Mouse (Mus musculus): ENCODE results near the gene Cdc34.
"Not testable (repeated sequence)": the region's sequence is repeated elsewhere in the genome, so short reads cannot be mapped to it uniquely, and the experiment has no call there.

The Cdc34 gene

GRCm38 (mm10) chr10:79695231-79696128 lies 13.5 kb downstream of the Cdc34 start:
- DNase-seq (ENCODE audit: low spot score in 2 of 2) = peak; percentile 81 to 92

DNA sequence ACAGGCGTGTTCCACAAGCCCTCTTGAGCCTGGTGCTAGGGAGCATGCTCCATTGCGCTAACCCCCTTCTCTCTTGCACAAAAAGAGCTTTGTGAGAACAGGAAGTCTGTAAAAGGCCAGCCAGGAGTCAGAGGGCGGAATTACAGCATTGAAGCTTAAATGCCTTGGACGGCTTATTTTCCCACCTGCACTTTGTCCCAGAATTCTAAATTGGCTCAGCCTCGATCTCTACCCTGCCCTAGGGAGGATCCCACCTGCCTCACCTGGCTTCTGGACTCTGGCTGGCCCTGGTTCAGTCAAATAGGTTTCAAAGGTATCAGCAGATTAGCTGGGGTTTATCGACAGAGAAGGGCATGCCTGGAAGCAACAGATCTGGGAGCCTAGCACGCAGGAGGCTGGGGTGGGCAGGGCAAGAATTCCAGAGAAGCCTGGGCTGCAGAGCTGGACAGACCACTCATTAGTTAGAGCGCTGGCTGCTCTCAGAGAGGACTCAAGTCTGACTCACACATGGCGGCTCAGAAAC lies 14.2 kb downstream of the Cdc34 start:
- peak in 1 of 2 experiments; percentile 63 for DNase-seq (ENCODE audit: low spot score in 2 of 2)

GRCm38 (mm10) chr10:79697916-79698315 lies 15.9 kb downstream of the Cdc34 start:
- no peak for DNase-seq (ENCODE audit: low spot score in 2 of 2)

DNA sequence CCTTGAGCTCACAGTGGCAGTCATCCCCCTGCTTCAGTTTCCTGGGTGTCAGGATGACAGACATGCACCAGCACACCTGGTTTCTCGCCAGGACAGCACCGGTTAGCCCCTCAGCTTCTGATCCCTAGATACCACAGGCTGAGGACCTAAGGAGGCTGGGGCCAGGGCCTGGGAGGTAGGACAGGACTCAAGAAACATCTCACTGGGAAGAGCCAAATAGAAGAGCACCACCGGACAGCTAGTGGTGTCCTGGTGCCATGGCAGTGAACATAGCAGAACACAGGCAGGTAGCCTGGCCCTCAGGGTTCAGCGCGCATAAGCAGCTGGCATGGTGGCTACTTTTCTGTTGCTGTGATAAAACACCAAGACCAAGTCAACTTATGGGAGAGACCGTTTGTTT lies 16.5 kb downstream of the Cdc34 start:
- no peak for DNase-seq (ENCODE audit: low spot score in 2 of 2)

- no peak for DNase-seq (ENCODE audit: low spot score in 2 of 2)
These were observed 18.7 kb downstream of the Cdc34 start for GRCm38 (mm10) chr10:79700676-79701075.

DNA sequence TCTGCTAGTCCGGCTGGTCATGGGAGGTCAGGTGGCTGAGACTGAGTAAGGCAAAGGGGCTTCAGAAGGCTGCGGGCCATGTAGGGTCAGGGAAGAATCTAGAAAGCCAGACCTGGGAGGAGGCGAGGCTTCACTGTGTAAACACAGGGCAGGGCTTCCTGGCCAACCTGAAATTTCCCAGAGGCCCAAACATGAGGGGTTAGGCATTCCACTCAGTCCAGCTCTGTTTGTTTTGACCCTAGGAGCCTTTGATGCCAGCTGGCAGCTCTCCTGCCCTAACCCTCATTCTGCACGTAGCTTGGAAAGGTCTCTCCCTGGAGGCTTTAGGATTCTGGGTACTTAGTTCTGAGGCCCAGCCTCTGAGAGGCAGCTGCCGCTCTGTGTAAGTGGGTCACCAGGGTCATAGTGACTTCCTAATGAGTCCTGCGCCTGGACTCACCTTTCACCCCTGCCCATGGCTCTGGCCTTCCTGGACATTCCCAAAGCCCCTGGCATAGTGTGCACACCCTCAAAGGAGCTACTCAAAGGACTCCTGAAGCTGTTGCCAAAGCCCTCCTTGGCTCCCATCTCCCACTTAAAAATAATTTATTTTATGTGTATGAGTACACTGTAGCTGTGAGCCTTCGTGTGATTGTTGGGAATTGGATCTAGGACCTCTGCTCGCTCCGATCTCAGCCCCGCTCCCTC lies 19.6 kb downstream of the Cdc34 start:
- DNase-seq (ENCODE audit: low spot score in 2 of 2) = no peak

- not testable (repeated sequence) for DNase-seq (ENCODE audit: low spot score in 2 of 2)
These were observed 21.0 kb downstream of the Cdc34 start for GRCm38 (mm10) chr10:79702970-79703369.

- no peak for DNase-seq (ENCODE audit: low spot score in 2 of 2)
These were observed 21.5 kb downstream of the Cdc34 start for GRCm38 (mm10) chr10:79703541-79703940.

DNA sequence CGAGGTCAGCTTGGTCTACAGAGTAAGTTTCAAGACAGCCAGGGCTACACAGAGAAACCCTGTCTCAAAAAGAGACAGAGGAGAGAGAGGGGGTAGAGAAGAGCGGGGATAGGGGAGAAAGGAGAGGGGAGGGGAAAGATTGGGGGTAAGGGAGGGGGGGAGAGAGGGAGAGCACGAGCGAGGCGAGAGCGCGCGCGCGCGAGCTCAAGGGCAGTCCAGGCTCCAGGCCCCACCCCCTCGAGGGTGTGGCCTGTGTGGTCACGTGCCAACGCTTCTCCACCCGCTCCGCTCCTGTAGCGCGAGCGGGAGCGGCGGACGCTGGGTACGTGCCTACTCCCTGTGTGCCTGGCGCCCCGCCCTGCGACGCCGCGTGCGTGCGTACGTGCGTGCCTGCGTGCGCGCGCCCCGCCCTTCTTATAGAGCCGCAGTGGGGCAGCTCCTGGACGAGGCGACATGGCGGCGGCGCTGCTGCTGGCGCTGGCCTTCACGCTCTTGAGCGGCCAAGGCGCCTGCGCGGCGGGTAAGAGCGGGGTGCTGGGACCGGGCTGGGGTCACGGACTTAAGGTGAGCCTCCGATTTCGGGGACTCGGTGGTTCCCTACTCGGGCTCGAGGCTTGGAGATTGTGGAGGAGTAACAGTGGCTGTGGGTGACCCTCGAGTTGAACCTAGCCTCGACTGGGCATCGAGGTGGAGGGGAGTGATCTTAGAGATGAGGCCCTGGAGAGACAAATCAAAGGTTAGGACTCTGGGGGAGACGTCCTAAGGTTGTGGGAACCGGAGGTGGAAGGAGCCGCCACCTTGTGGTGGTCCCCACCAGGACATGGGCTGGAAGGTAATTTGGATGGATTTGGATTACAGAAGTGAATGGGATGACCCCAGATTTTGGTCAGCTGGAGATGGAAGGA lies 22.3 kb downstream of the Cdc34 start, which contains the start of gene Bsg:
Bsg (plus strand) TSS at position 427 of the 905 bp plus-strand sequence.
- peak; percentile 98 for DNase-seq (ENCODE audit: low spot score in 2 of 2)

GRCm38 (mm10) chr10:79704970-79705360 lies 23.0 kb downstream of the Cdc34 start:
- DNase-seq (ENCODE audit: low spot score in 2 of 2) = peak in 1 of 2 experiments; percentile 73

GRCm38 (mm10) chr10:79705951-79706350 lies 24.0 kb downstream of the Cdc34 start:
- peak; percentile 81 to 85 for DNase-seq (ENCODE audit: low spot score in 2 of 2)

- DNase-seq (ENCODE audit: low spot score in 2 of 2) = peak in 1 of 2 experiments; percentile 66
These were observed 24.6 kb downstream of the Cdc34 start for GRCm38 (mm10) chr10:79706406-79707094.

DNA sequence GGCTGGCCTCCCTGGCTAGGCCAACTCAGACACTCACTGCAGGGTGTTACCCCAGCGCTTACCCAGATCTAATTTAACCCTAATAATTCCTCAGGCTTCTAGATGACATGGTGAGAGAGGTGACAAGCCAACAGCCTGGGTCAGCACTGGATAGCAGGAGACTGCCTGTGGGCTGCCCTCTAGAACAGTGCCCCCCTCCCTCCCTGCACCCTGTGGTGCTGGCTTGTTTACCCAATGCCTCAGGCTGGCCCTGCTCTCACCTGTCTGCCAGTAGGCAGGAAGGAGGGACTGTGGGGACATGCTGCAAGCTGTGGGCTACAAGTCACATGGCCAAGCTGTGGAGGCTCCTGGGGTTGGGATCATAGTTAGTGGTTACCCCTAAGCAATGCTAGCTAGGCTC lies 25.2 kb downstream of the Cdc34 start:
- no peak for DNase-seq (ENCODE audit: low spot score in 2 of 2)

DNA sequence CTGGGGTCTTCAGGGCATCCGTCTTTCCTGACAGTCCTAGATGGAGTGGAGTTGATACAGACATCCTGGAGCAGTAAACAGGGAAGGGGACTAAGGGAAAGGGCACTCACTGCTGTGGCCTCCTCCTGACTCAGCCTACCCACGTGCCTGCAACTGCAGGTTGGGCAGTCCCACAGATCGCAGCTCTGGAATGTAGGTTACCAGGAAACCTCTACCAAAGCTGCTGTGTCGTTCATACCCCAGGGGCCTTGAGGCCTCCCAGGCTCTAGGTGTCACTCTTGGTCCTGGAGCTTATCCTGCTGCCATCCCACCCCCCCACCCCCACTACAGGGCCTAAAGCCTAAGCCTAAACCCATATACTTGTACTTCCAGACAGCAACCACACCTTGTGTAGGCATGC lies 25.8 kb downstream of the Cdc34 start:
- no peak for DNase-seq (ENCODE audit: low spot score in 2 of 2)

GRCm38 (mm10) chr10:79708668-79709067 lies 26.7 kb downstream of the Cdc34 start:
- no peak for DNase-seq (ENCODE audit: low spot score in 2 of 2)

GRCm38 (mm10) chr10:79709307-79709706 lies 27.3 kb downstream of the Cdc34 start:
- no peak for DNase-seq (ENCODE audit: low spot score in 2 of 2)

GRCm38 (mm10) chr10:79712029-79712428 lies 30.0 kb downstream of the Cdc34 start:
- peak in 1 of 2 experiments; percentile 71 for DNase-seq (ENCODE audit: low spot score in 2 of 2)

DNA sequence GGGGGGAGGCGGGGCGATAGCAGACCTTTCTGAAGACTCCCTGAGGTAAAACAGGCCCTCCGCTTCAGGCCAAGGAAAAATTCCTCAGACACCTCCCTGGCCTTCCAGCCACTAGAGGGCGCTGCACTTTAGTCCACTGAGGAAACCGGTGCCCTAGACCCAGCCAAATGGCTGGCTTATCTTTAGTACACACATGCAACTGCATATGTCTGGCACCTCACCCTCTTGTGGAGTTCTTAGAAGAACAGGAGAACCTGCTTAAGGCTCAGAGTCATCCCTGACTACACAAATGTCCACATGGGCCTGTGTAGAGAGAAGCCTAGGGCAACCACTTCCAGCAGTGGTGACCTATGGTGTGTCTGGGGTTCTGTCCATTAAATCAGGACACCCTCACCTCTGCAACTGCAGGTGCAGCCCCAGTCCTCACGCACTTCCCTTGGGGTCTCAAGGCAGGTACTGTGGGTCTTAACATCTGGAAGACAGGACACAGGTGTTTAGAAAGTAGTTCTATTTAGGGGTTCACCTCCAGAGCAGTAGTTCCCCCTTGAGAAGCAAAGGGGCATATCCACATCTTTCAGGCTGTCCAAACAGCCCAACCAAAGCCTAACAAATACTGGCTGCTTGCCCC lies 30.6 kb downstream of the Cdc34 start:
- DNase-seq (ENCODE audit: low spot score in 2 of 2) = peak; percentile 94 to 98

DNA sequence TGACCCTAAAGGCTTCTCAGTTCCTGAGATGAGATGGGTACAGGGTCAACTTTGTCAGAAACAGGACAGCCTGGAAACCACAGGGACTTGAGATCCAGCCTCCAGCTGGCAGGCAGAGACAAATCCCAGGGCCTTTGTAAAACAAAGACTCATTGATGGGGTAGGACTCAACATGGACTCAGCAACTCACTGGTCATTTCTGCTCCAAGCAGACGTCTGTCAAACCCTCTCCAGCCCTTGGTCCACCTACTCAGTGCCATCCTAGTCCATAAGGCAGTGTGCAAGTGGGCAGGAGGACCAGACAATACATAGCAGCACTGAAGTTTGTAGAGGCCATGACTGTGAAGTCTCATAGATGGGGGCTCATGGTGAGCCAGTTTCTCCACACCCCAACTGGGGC lies 31.2 kb downstream of the Cdc34 start:
- no peak for DNase-seq (ENCODE audit: low spot score in 2 of 2)

- DNase-seq (ENCODE audit: low spot score in 2 of 2) = no peak
These were observed 33.0 kb downstream of the Cdc34 start for GRCm38 (mm10) chr10:79714996-79715395.

Data from spleen, postnatal 4 days (tissue).